ENCODE assay signal across 8 mouse cellular contexts in the genomic region with DNA sequence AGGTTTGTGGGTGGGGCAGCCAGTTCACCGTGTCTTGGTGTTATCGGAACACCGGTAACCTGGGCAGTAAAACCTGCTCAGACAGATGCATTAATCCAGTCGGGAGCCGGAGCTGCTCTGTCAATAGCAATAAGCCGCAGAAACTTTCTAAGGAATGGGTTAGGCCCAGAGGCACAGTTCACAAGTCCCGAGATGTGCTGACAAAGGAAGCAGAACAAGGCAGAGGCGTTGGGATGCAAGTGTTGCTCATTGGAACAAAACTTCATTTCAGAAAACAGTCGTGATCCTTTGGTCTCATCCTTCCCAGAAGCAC. TPM values are rescaled to one million over a fixed set of nuclear protein-coding genes. Genes with fewer than 3 reads are reported as not detected.
A peak's percentile ranks its signal among the peaks of the same experiment; 100 is the strongest.
DNase-seq lines count a peak whose midpoint lies in the region; ATAC-seq and TF ChIP-seq lines count a peak whose summit lies in the region.

No protein-coding gene starts in this region.

- H3K27me3 ChIP-seq in heart, embryonic 11.5 days (ENCODE audit: control insufficient read depth, insufficient read depth, low read length): no peaks in the 10 kb centered on the region
- H3K27me3 ChIP-seq in ES-Bruce4 (ENCODE audit: control insufficient read depth, insufficient read depth, low read length, poor library complexity, severe bottlenecking): no peaks in the 10 kb centered on the region
- H3K27me3 ChIP-seq in forebrain, embryonic 15.5 days: no peaks in the 10 kb centered on the region
- H3K27me3 ChIP-seq in liver, embryonic 16.5 days (ENCODE audit: control insufficient read depth, insufficient read depth, low read depth, low read length): peaks cover 33% of the 10 kb centered on the region

- H3K4me3 ChIP-seq in heart, embryonic 11.5 days (ENCODE audit: low read depth, low read length): peak overlapping the region; percentile 45
- H3K4me3 ChIP-seq in ES-Bruce4 (ENCODE audit: low read depth, low read length): peak overlapping the region; percentile 79
- H3K4me3 ChIP-seq in forebrain, embryonic 15.5 days: peak overlapping the region; percentile 62
- peak overlapping the region; percentile 62 for H3K4me3 ChIP-seq in liver, embryonic 16.5 days (ENCODE audit: low read depth, low read length)

- H3K4me2 ChIP-seq in heart, embryonic 11.5 days: peak overlapping the region; percentile 83
- H3K4me2 ChIP-seq in forebrain, embryonic 15.5 days (replicated peaks): peak overlapping the region; percentile 98
- peak overlapping the region; percentile 74 for H3K4me2 ChIP-seq in liver, embryonic 16.5 days (ENCODE audit: low read depth, low read length)

- no peak for DNase-seq in heart, adult 11 months
- DNase-seq in urinary bladder, postnatal 14 days (ENCODE audit: low spot score): no peak
- DNase-seq in layer of hippocampus, postnatal 14 days (ENCODE audit: low spot score in 2 of 2): no peak
- no peak for DNase-seq in thymus, postnatal 4 days

- H3K36me3 ChIP-seq in heart, embryonic 11.5 days (ENCODE audit: control insufficient read depth, insufficient read depth, low read length): no peaks in the 10 kb centered on the region
- H3K36me3 ChIP-seq in ES-Bruce4 (ENCODE audit: control insufficient read depth, insufficient read depth, low read length, poor library complexity, severe bottlenecking): no peaks in the 10 kb centered on the region
- no peaks in the 10 kb centered on the region for H3K36me3 ChIP-seq in forebrain, embryonic 15.5 days
- no peaks in the 10 kb centered on the region for H3K36me3 ChIP-seq in liver, embryonic 16.5 days (ENCODE audit: control insufficient read depth, insufficient read depth)

- 0 out of 2 replicates have a peak, but pooled peaks cover 4% of the 10 kb centered on the region for H3K4me1 ChIP-seq in heart, embryonic 11.5 days (ENCODE audit: control insufficient read depth, insufficient read depth, low read length)
- peaks cover 3% of the 10 kb centered on the region for H3K4me1 ChIP-seq in ES-Bruce4 (ENCODE audit: control insufficient read depth, insufficient read depth, low read length)
- peaks cover 27% of the 10 kb centered on the region for H3K4me1 ChIP-seq in forebrain, embryonic 15.5 days
- H3K4me1 ChIP-seq in liver, embryonic 16.5 days (ENCODE audit: control insufficient read depth, low read depth, low read length): no peaks in the 10 kb centered on the region; the same call in 1 of the 2 replicates

- WGBS in heart, embryonic 11.5 days (ENCODE audit: insufficient replicate concordance): 2% methylated on average over 9 of the region's 9 CpGs
- WGBS in forebrain, embryonic 15.5 days: 2% methylated on average over 9 of the region's 9 CpGs
- 5% methylated on average over 9 of the region's 9 CpGs for WGBS in liver, embryonic 16.5 days (ENCODE audit: insufficient replicate concordance)

- peak; percentile 31 for ATAC-seq in heart, embryonic 11.5 days (replicated peaks; ENCODE audit: insufficient number of reproducible peaks, low FRiP score, low TSS enrichment)
- ATAC-seq in forebrain, embryonic 15.5 days (replicated peaks): peak; percentile 15
- ATAC-seq in liver, embryonic 16.5 days (ENCODE audit: low read depth): no peak

- TF ChIP-seq POLR2A in ES-Bruce4 (IDR thresholded peaks at IDR 0.05; ENCODE audit: insufficient read depth, low read length): no peak

- no peak for TF ChIP-seq EP300 in ES-Bruce4 (IDR thresholded peaks at IDR 0.05; ENCODE audit: insufficient read depth, low read depth, low read length)

- no peaks in the 10 kb centered on the region for H3K9me3 ChIP-seq in heart, embryonic 11.5 days (replicated peaks; ENCODE audit: control insufficient read depth, low read length)
- peaks cover 10% of the 10 kb centered on the region; the same call in 1 of the 2 replicates for H3K9me3 ChIP-seq in ES-Bruce4 (replicated peaks; ENCODE audit: control insufficient read depth, insufficient read depth, low read length, poor library complexity, severe bottlenecking)
- H3K9me3 ChIP-seq in forebrain, embryonic 15.5 days: no peaks in the 10 kb centered on the region
- H3K9me3 ChIP-seq in liver, embryonic 16.5 days (replicated peaks; ENCODE audit: control insufficient read depth, low read length): no peaks in the 10 kb centered on the region

- peak overlapping the region; percentile 41 for H3K27ac ChIP-seq in heart, embryonic 11.5 days (ENCODE audit: low read depth, low read length)
- peak overlapping the region; percentile 83 for H3K27ac ChIP-seq in ES-Bruce4 (ENCODE audit: insufficient read depth, low read length)
- H3K27ac ChIP-seq in forebrain, embryonic 15.5 days (replicated peaks): peak overlapping the region; percentile 79
- peak overlapping the region; percentile 48; the same call in 1 of the 2 replicates for H3K27ac ChIP-seq in liver, embryonic 16.5 days (ENCODE audit: low read length)

- no peak for TF ChIP-seq CTCF in ES-Bruce4 (IDR thresholded peaks at IDR 0.05; ENCODE audit: low read depth, low read length)

- peak overlapping the region; percentile 81 for H3K9ac ChIP-seq in heart, embryonic 11.5 days (ENCODE audit: low read depth, low read length)
- H3K9ac ChIP-seq in ES-Bruce4 (ENCODE audit: low read depth, poor library complexity, severe bottlenecking): peak overlapping the region; percentile 78
- peak overlapping the region; percentile 78 for H3K9ac ChIP-seq in forebrain, embryonic 15.5 days (replicated peaks)
- peak overlapping the region; percentile 58 for H3K9ac ChIP-seq in liver, embryonic 16.5 days (ENCODE audit: low read depth, low read length)

RNA-seq across cellular contexts. Expression of a gene that starts 6.5 kb away (rescaled TPM):
- 5.4 and 7.2 TPM in 2 replicates for polyA plus RNA-seq in heart, embryonic 11.5 days (2014; fragmentation: Nextera tagmentation; extraction: Ambion mirVana)
- polyA plus RNA-seq in ES-Bruce4 (2011; ENCODE audit: insufficient read depth, insufficient read length, low read depth, missing spikeins): 2.4 and 4.6 TPM in 2 replicates
- polyA plus RNA-seq in forebrain, embryonic 15.5 days (2015; fragmentation: Nextera tagmentation; extraction: Ambion mirVana): 6.2 and 6.8 TPM in 2 replicates
- 0.94 and 1.1 TPM in 2 replicates for polyA plus RNA-seq in liver, embryonic 16.5 days (2015; fragmentation: Nextera tagmentation; extraction: Ambion mirVana)
- total RNA-seq in layer of hippocampus, postnatal 14 days (2021): 1 to 10 TPM; 6.7 to 8.1 TPM
